Comparison of ENCODE assay signal across 9 mouse cellular contexts in the genomic region with DNA sequence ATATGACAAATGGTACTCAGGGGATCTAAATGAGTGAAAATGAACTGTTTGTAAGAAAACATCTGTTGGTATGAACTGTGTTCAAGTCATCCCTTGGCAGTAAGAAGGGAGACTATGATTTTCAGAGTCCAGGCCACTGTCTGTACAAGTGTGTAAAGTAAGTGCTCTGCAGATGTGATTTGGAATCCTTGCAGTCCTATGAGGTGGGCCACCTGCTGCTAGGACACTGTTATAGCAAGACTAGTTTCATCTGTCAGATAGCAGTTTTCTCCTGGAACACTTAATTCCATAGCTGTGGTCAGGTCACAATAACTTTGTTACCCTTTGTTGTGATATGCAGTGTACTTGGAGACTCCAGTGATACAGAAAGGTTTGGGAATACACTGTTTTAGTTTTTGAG. TPM values are rescaled to one million over a fixed set of nuclear protein-coding genes. Genes with fewer than 3 reads are reported as not detected.
DNase-seq lines count a peak whose midpoint lies in the region; ATAC-seq and TF ChIP-seq lines count a peak whose summit lies in the region.
"Had no signal": no experiment of that assay in that cellular context is flagged by ENCODE, and none has a peak within 500 bp of the region (broad histone marks: within the 10 kb centered on the region; RNA-seq: fewer than 3 reads in every experiment).

No protein-coding gene starts in this region.

- no peak overlapping the region for H3K27ac ChIP-seq in heart, embryonic 11.5 days (ENCODE audit: low read depth, low read length)

- TF ChIP-seq POLR2A in lung, adult 2 months (IDR thresholded peaks at IDR 0.05; ENCODE audit: borderline replicate concordance, extremely low read depth, low read depth, low read length): no peak

- no peak overlapping the region for H3K4me2 ChIP-seq in heart, embryonic 11.5 days

- peak; percentile 17 for DNase-seq in heart, adult 8-10 months (ENCODE audit: low spot score)
- DNase-seq in lung, postnatal 10 days: peak; percentile 10
- no peak for DNase-seq in lung, adult 2 months
- DNase-seq in adipocyte (ENCODE audit: low spot score): peak; percentile 21
- peak; percentile 7 for DNase-seq in skeletal muscle tissue, adult 2 months (ENCODE audit: low read depth, low spot score)
- DNase-seq in cerebellum, postnatal 36 days: no peak
- DNase-seq in left cerebral cortex, postnatal 4 days: no peak
- DNase-seq: layer of hippocampus, adult 9-11 months had no signal

- intact Hi-C loops in left cerebral cortex, postnatal 4 days (cut with DNase I): no loop called here

- H3K27me3 ChIP-seq in heart, embryonic 11.5 days (ENCODE audit: control insufficient read depth, insufficient read depth, low read length): no peaks in the 10 kb centered on the region

- H3K4me3 ChIP-seq in heart, embryonic 11.5 days (ENCODE audit: low read depth, low read length): no peak overlapping the region
- H3K4me3 ChIP-seq in lung, adult 2 months (replicated peaks; ENCODE audit: extremely low read depth, low read depth, low read length): no peak overlapping the region

- H3K9ac ChIP-seq in heart, embryonic 11.5 days (ENCODE audit: low read depth, low read length): no peak overlapping the region

- no peaks in the 10 kb centered on the region for H3K9me3 ChIP-seq in heart, embryonic 11.5 days (replicated peaks; ENCODE audit: control insufficient read depth, low read length)

- no peak for ATAC-seq in heart, embryonic 11.5 days (replicated peaks; ENCODE audit: insufficient number of reproducible peaks, low FRiP score, low TSS enrichment)

- TF ChIP-seq CTCF in lung, adult 2 months (IDR thresholded peaks at IDR 0.05; ENCODE audit: insufficient read depth, low read length): no peak

- H3K4me1 ChIP-seq in heart, embryonic 11.5 days (ENCODE audit: control insufficient read depth, insufficient read depth, low read length): no peaks in the 10 kb centered on the region
- no peaks in the 10 kb centered on the region; the same call in 1 of the 2 replicates for H3K4me1 ChIP-seq in lung, adult 2 months (ENCODE audit: control insufficient read depth, insufficient read depth, low read length)

- peaks cover 11% of the 10 kb centered on the region for H3K36me3 ChIP-seq in heart, embryonic 11.5 days (ENCODE audit: control insufficient read depth, insufficient read depth, low read length)

RNA-seq across cellular contexts. Expression of gene Ankfy1, which starts 36.2 kb away (rescaled TPM):
- total RNA-seq in heart, adult 8-10 months (2022): 10 to 100 TPM; 13.8 to 14.8 (median 14.3) TPM
- polyA plus RNA-seq in heart, embryonic 11.5 days (2014; fragmentation: Nextera tagmentation; extraction: Ambion mirVana): 24.4 and 25.1 TPM in 2 replicates
- 22.9 and 33.4 TPM in 2 replicates for polyA plus RNA-seq in lung, adult 2 months (2012; rRNA removed)
- 10 to 100 TPM; 64.5 to 65.0 TPM for total RNA-seq in left cerebral cortex, postnatal 4 days (2021)

Comparison
In these comparisons a context has a peak if more than half of its experiments do, and no peak if none do; other contexts are left out.
1. DNase-seq: peak in heart, adult 8-10 months (single experiment), lung, postnatal 10 days (single experiment), adipocyte (single experiment) and skeletal muscle tissue, adult 2 months (single experiment); none in lung, adult 2 months (single experiment), cerebellum, postnatal 36 days (0 of 2) and left cerebral cortex, postnatal 4 days (single experiment).
2. RNA of gene Ankfy1, which starts 36.2 kb away (total RNA-seq): 64.5 to 65.0 TPM in left cerebral cortex, postnatal 4 days; 13.8 to 14.8 TPM in heart, adult 8-10 months; every median in the first group is over 4 times any median in the second.